In genomic region chr11:82428801-82429200, GRCm38 (mm10) we compare ENCODE assay signal across 25 mouse cellular contexts. TPM values are rescaled to one million over a fixed set of nuclear protein-coding genes. Genes with fewer than 3 reads are reported as not detected.
"Had no signal": no experiment of that assay in that cellular context is flagged by ENCODE, and none has a peak within 500 bp of the region (broad histone marks: within the 10 kb centered on the region; RNA-seq: fewer than 3 reads in every experiment).

No protein-coding gene starts in this region.

- H3K4me3 ChIP-seq: heart, embryonic 12.5 days; hindbrain, embryonic 13.5 days; hindbrain, embryonic 15.5 days; kidney, embryonic 15.5 days; limb, embryonic 13.5 days; limb, embryonic 15.5 days; liver, embryonic 13.5 days; liver, embryonic 15.5 days had no signal

- H3K4me1 ChIP-seq: heart, embryonic 12.5 days; hindbrain, embryonic 15.5 days; limb, embryonic 13.5 days; limb, embryonic 15.5 days; liver, embryonic 13.5 days; liver, embryonic 15.5 days had no signal

- ATAC-seq: forebrain, postnatal 0 days; hindbrain, postnatal 0 days; intestine, embryonic 16.5 days had no signal

- H3K27ac ChIP-seq: hindbrain, embryonic 13.5 days; hindbrain, embryonic 15.5 days; hindbrain, postnatal 0 days; kidney, embryonic 15.5 days; kidney, postnatal 0 days; limb, embryonic 13.5 days; limb, embryonic 15.5 days; liver, embryonic 13.5 days; liver, embryonic 15.5 days had no signal

- H3K9ac ChIP-seq: forebrain, postnatal 0 days; heart, embryonic 12.5 days; hindbrain, embryonic 13.5 days; hindbrain, embryonic 15.5 days; kidney, embryonic 15.5 days; limb, embryonic 13.5 days; limb, embryonic 15.5 days; liver, embryonic 13.5 days; liver, embryonic 15.5 days had no signal

- DNase-seq: forebrain, postnatal 0 days; gastrocnemius, postnatal 14 days; gastrocnemius, postnatal 36 days; heart, postnatal 10 days; heart, postnatal 36 days; kidney, adult 18-20 months; kidney, postnatal 14 days; layer of hippocampus, adult 9-11 months; layer of hippocampus, postnatal 36 days; left cerebral cortex, postnatal 4 days; liver, embryonic 13.5 days; lung, adult 18-20 months had no signal

- H3K36me3 ChIP-seq: heart, embryonic 12.5 days; hindbrain, embryonic 13.5 days; hindbrain, embryonic 15.5 days; kidney, embryonic 15.5 days; limb, embryonic 13.5 days; limb, embryonic 15.5 days; liver, embryonic 13.5 days; liver, embryonic 15.5 days had no signal

- H3K4me2 ChIP-seq: heart, embryonic 12.5 days; hindbrain, embryonic 13.5 days; hindbrain, embryonic 15.5 days; kidney, embryonic 15.5 days; limb, embryonic 13.5 days; limb, embryonic 15.5 days; liver, embryonic 13.5 days; liver, embryonic 15.5 days had no signal

- H3K9me3 ChIP-seq: heart, embryonic 12.5 days; hindbrain, embryonic 13.5 days; hindbrain, embryonic 15.5 days; kidney, embryonic 15.5 days; limb, embryonic 13.5 days; limb, embryonic 15.5 days; liver, embryonic 13.5 days; liver, embryonic 15.5 days had no signal

RNA-seq across cellular contexts. Expression of gene Tmem132e, which starts 40.1 kb away (rescaled TPM):
- total RNA-seq: gastrocnemius, adult 18-20 months; gastrocnemius, adult 8-10 months; gastrocnemius, postnatal 36 days; hematopoietic stem cell, adult 5-6 weeks had no signal
